Mouse (Mus musculus): ENCODE measurements around the gene Enkd1.
A peak's percentile ranks its signal among the peaks of the same experiment; 100 is the strongest.

Enkd1 gene

DNA sequence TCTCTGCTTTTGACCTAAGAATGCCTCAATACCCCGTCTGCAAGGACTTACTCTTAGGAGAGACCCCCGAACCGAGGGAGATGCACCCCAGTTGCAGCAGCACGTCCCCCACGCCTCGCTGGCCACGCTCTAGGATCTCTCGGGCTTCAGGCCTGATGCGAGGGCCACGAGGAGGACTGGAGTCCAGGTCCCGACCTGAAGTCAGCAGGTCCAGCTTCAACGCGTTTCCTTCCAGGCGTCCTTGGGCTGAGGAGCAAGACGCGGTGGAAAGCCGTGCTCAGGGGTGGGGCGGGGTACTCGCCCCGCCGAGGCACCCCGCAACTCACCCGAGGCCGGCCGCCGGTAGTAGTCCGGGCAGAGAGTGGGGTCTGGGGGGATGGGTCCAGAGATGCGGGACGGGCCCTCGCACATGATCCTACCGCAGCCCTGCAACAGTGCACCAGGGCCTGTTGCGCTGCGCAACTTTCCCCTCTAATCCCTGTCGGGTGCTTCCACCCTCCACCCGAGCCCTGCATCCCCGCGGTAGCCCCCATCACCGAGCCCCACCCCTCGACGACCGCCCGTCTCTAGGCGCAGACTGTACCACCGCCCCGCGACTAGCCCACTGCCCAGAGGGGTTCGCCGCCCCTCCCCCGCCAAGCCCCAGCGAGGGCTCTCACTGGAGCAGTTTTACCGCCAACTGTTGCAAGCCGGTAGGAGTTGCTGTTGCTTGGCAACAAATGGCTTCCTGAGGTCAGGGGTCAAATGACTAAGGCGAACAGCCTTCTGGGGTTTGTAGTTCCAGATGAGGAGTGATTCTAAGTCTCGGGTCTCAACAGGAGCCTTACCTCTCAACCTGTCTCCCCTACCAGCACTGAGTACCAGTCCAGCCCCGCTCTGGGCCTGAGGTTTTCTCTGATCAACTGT, at the start of gene Enkd1, which contains the start of gene 4933405L10Rik:
Enkd1 (minus strand) TSS at position 713 of the 906 bp plus-strand sequence.
4933405L10Rik (plus strand) TSS at position 158 of the 906 bp plus-strand sequence.
- peak; percentile 82 for DNase-seq

DNA sequence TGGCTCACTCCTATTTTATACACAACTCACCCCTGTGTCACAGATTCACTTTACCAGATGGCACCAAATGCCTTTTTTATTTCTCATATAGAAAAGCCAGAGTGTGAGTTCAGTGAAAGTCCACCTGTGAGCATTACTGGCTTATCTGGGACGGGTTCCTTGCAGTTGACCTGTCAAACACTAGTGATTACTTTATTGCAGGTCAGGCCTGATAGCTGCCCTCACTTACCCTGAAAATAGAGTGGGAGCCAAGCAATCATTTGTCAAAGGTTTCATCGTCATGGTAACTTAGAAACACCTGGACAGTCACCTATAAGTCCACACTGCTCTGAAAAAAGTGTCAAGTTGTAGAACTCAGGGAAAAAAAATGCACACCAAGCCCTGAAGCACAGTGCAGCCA, 46.7 kb upstream of the Enkd1 start:
- no peak for DNase-seq

DNA sequence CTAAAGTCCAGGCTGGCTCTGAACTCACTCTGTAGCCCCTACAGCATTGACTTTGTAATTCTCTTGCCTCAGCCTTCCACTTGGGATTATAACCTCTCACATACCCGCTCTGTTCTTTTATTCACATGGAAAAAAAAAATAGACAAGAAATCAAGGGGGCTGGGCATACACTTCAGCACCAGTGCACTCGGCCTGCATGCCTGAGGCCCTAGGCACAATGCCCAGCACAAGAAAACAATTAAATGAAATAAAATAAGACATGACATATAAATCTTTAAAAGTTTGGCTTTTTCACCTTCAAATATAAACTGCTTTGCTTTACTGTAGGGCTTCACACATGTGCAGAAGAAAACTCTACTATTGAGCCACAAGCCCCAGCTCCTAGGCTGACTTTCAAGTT, 45.9 kb upstream of the Enkd1 start:
- no peak for DNase-seq

DNA sequence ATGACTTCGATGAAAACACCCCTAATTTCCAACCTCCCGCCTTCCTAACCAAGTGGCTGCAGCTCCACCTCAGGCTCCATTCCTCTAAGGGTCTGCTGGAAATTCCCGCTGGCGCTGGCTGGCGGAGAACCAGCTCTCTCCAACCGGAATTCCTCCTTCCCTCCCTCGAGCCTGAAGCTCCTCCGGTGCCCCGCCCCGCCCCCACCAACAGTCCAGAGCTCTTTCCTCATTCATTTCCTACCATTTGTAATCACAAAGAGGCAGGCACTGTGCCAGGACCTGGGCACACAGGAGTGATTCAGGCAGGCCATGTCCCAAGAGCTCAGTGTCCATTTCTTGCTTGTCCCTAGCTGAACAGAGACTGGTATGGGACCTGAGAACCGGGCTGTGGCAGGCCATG, 42.6 kb upstream of the Enkd1 start:
- DNase-seq = peak; percentile 76

DNA sequence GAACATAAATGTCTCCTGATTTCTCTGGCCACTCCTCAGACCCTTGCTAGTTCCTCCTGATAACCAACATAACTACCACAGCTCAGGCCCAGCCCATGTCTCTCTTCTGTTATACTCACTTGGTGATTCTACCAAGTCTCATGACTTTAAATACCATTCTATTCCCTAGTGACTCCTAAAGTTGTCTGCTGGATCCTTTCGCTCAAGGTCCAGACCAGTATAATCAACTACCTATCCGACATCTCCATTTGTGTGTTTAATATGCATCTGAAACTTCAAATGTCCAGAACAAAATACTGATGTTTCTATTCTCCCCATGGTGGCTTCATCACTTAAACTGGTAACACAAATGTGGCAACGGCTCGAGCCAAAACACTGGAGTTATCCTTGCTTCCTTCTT, 35.3 kb upstream of the Enkd1 start:
- no peak for DNase-seq

DNA sequence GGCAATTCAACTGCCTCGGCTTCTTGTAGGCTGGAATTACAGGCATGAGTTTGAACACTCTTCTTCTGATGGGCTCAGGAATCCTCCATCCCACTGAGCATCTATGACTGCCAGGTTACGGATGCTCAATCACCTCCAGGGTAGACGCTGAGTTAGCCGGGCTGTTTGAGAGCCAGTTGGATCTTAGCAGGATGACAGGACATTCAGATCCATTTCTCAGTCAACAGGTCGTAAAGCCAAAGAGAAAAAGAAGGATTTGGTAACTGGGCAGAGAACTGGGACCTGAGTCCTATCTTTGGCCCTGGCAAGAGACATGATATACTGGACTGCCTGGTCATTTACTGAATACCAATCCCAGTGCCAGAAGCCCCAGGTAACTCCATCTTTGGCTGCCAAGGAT, 31.2 kb upstream of the Enkd1 start:
- no peak for DNase-seq

DNA sequence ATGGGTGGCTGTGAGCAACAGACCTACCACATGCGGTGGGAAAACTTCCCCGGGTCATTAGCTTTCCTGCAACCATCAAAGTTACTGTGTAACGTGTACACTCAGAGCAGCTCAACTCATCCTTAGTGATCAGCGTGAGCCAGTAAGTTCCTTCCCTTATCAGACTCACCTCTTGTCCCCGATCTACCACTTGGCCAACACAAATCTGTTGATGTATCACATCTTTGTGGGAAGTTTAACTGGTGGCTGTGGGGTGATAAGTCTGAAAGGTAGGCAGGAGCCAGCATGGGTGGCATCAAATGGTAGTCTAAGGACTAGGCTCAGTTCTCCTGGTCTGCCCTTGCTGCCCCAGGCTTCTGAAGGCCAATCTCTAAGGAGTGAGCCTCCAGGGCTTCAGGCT, 24.2 kb upstream of the Enkd1 start:
- no peak for DNase-seq

DNA sequence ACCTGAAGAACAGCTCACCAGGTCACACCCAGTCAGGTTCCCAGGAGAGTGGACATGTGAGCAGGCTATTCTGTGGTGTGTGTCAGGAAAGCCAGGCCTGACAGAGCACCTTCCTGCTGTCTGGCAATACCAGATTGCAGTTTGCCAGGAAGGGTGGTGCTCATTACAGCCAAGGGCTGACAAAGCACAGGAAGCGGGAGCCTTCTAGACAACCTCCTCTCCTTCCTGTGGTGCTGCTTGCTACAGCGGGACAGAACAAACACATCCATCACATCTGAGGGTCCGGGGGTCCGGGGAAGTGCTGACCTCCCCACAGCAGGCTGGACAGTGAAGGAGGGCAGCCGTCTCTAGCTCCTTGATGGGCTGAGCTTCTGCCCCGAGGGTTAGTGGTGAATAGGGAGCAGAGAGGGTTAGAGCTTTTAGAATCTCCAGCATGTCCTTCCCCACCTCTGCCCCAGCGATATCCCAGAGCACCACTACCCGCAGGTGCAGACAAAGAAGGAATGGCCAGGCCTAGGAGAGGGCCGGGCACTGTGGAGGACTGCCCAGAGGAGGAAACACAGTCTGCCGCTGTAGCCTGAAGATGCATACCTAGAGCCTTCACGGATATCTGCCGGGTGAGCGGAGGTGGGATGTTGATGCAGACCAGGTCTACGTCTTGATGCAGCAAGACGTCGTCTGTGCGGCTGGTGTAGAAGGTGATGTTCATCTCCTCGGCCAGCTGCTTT, 19.6 kb upstream of the Enkd1 start:
- DNase-seq = no peak

DNA sequence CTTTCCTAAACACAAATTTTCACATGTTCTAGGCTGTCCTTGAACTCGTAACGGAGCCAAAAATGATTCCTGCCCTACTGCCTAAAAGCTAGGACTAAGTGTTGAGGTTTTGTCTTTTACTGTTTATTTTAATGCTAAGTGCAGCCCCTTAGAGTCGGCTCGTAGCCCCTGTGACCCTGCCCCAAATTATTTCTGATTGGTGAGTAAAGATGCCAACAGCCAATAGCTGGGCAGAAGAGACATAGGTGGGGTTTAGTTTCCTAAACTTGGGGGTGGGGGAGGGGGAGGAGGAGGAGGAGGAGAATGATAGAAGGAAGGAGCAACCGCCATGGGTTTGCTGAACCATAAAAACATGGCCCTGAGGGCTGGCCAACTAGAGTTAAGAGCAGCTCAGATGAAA, 17.7 kb upstream of the Enkd1 start:
- DNase-seq = no peak

DNA sequence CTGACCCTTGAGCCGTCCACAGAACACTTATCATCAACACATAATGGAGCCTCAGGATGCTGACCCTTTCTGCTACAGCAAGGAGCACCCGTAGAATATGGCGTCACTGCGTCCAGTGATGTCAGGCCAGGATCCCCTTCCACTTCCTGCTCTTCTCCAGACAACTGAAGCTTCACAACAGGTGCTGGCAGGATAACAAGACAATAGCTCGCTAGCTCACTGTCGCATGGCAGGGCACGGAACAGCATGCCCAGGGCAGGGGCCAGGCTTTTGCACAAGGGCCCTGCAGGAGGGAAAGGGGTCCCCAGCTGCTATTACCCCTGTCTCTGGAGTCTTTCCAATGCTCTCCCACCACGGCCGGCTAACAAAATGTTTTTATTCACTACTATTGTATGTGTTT, 14.9 kb upstream of the Enkd1 start:
- DNase-seq = no peak

DNA sequence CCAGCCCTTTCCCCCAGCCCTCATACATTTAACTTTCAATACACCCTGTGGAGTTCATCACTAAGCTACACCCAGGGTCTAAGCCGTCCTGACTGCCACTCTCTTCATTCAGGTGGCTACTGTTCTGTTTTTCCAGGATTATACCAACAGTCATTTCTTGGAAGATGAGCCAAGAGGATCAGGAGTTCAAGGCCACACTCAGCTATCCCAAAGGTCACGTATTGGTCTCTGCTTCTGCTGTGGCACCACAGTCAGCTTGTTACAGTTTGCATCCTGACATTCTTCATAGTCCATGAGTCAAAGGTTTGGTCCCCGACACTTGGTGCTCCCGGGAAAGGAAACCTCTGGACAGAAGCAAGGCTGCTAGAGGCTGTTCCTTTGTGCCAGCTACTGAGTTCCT, 11.6 kb upstream of the Enkd1 start:
- DNase-seq = no peak

DNA sequence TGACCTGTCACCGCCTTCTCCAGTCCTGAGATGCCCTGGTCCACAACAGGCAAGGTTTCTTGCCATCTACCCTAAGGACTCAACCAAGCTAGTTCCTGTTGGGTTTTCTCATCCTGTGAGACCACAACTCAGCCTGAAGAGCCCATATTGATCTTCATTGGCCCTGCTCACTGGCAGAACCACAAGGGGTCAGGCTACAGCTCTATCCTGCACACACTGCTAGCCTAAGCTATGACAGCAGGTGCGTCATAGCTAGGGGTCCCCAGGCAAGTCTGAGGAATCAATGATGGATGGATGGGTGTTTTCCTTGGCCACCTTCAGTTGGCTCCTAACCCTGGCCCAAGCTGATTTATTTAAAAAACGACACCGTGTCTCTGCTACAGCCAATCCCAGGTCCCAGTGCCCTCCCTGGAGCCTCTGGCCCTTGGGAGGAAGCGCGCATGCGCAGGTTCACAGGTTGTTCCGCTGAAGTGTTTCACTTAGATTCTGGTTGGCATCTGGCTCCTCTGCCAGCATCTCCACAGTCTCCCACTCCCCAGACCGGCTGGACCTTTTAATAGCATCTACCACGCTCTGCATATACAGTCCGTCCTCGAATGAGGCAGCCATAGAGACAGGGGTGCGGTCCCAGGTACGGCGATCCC, 8.4 kb upstream of the Enkd1 start:
- DNase-seq = no peak

DNA sequence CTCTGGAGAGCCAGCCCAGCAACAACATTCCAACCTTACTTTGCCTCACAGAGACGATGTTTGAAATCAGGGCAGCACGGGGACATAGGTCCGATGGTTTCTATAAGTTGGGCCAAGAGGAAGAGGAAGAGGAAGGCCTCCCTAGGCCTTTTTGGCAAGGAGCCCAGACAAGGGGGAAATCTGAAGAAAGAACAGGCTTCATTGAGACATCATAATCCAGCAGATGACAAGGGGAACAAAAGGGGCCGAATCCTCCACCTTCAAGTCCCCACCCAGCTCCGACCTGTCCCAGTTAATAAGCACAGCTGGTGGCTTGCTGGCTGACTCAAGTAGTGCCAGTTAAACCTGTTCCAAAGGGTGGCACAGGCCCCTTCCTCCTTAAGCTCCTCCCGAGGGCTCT, 7.0 kb upstream of the Enkd1 start:
- DNase-seq = no peak

DNA sequence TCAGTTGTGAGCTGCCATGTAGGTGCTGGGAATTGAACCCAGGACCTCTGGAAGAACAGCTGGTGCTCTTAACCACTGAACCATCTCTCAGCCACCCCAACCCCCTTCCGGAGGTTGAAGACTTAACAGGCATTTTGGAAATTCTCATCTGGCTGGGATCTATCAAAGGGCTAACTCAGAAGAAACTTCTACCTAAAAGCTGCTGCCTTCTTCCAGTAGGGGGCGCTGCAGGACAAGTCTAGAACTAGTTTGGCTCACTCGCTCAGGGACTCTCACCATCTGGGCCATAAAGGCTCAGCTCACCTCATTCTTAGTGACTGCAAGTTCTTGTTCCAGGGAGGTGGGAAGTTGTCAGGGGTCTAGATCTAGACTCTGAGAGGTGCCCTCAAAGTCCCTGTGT, 6.1 kb upstream of the Enkd1 start:
- DNase-seq = peak; percentile 85

DNA sequence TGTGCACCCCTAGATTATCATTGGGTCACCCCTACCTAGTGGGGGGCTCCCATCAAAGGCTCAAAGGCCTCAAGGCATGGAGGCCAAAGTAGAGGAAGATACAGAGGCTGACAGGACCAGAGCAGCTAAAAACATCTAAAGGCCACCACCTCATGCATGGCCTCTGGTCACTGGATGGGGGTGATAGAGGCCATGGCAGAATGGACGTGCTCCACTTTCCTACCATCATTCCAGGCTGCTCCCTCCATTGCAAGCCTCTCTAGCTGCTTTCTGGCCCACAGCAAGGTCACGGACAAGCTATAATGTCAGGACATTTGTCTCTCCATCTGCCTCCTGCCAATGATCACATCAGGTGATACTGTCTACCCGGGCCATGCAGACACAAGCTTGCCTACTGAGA, 4.3 kb upstream of the Enkd1 start:
- no peak for DNase-seq

DNA sequence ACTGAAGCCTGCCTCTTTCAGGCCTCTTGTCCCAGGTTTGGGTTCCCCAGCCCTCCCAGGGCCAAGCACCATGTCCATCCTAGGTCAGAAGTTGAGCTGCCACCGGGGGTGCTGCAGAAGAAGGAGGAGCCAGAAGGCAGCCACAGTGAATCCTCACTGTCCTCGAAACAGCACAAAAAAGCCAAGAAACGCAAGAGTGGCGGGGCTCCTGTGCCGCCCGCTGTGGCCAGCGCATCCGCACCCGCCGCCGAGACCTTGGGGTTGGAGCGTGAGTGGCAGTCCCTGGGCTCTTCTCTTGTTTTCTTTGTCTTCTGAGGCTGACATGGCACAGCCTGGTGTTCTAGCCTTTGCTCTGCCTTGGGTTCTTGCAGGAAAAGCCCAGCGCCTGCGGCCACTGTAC, 1.3 kb upstream of the Enkd1 start:
- DNase-seq = no peak

DNA sequence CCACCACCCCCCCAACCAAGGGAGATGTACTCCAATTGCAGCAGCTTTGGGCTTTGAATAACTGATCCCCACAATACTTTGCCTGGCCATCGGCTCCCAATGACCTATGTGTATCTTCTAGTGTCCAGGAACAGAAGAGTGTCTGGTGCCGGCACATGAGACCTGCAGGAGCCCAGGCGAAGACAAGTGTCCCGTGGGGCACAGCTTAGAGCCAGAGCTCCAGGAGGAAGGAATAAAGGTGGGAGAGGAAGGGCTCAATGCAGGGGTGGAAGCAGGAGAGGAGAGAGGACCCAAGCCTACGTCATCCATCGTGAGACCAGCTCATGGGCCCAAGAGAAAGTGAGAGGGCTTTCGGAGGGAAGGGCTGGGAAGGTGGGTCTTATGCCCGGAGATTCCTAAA, 665 bp upstream of the Enkd1 start:
- DNase-seq = no peak

DNA sequence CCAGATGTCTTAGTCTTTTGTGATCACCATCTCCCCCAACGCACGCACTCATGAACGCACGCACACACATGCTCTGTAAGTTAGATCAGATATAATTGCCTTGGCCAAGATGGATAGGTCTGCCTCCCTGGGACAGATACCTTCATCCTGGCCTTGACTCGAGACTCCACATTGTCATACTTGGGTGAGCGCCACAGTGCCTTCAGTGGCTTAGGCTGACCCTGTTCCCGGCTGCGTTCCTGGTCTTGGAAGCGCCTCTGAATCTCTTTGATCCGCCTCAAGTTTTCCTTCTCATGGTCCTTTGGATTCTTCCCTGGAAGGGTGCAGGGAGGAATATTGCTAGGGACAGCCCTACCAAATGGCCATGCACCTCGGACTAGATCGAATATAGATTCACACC, 1.6 kb downstream of the Enkd1 start:
- DNase-seq = no peak

DNA sequence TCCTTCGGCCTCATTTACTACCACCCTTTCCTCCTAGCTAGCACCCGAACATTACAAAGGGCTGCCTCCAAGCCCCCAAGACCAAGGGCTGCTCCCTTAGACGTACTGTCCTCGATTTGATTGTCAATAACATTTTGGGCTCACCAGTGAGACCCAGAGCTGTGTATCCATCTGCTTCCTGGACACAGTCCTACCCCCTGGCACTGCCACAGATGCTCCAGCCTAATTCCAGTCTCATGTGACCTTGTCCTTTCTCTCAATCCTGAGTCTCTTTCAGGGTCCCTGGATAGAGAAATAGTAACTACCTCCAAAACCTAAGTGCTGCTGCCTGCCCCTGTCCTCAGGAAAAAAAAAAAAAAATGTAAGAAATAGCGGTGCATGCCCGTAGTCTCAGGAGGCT, 3.1 kb downstream of the Enkd1 start:
- no peak for DNase-seq

DNA sequence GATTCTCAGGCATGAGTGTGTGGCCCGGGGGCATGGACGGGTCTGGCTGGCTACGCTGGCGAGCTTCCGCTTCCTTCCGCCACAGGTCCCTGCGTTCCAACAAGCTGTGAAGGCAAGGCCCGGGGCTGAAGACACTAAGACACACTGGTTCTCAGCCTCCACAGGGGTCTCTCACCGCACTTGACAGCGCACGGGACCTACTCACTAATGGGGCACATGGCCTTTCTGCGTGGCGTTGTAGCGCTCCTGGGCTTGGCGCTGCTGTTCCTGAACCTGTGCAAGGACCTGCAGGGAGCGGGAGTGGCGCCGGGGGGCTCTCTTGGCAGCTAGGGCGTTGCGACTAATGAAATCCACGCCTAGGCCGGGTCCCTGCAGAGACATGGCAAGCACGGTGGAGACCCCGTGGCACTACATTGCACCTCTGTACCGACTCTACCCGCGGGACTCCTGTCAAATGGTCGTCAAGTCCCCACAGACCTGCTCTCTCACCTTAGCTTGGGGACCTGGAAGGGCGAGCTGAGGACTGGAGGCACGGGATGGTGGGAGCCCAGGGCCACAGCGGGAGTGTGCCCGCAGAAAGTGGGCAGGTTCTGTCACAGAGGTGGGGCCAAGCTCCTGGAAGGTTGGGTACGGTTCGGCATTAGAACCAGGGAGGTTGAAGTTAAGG, 3.7 kb downstream of the Enkd1 start:
- DNase-seq = no peak

DNA sequence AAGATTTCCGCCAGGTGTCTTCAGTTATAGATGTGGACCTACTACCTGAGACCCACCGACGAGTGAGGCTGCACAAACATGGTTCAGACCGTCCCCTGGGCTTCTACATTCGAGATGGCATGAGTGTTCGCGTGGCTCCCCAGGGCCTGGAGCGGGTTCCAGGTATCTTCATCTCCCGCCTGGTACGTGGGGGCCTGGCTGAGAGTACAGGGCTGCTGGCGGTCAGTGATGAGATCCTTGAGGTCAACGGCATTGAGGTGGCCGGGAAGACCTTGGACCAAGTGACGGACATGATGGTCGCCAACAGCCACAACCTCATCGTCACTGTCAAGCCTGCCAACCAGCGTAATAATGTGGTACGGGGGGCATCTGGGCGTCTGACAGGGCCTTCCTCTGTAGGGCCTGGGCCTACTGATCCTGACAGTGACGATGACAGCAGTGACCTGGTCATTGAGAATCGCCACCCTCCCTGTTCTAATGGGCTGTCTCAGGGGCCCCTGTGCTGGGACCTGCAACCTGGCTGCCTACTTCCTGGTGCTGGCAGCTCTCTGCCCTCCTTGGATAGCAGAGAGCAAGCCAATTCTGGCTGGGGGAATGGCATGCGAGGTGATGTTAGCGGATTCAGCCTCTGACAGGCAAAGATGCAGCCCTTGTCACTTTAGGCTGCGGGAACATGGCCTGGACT, 5.1 kb downstream of the Enkd1 start:
- DNase-seq = no peak

DNA sequence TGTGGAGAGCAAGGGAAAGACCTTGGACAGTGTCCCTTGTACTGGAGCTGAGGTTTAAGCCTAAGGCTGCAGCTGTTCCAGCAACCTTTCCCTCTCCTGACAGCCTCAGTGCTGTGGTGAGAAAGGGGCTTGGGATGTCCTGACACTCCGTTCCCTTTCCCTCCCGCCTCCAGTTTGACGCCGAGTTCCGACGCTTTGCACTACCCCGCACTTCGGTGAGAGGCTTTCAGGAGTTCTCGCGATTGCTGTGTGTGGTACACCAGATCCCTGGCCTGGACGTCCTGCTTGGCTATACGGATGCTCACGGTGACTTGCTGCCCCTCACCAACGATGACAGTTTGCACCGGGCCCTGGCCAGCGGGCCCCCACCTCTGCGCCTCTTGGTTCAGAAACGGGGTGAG, 6.0 kb downstream of the Enkd1 start:
- DNase-seq = no peak
